Mouse (Mus musculus) ovary, postnatal 14 days (tissue): ENCODE measurements around the gene Fam110a.

ENCODE experiments used
- DNase-seq: peaks from one replicate; pipeline ENCODE4 v3.0.0; 2022; ENCODE audit warnings: low spot score

Fam110a gene

DNA sequence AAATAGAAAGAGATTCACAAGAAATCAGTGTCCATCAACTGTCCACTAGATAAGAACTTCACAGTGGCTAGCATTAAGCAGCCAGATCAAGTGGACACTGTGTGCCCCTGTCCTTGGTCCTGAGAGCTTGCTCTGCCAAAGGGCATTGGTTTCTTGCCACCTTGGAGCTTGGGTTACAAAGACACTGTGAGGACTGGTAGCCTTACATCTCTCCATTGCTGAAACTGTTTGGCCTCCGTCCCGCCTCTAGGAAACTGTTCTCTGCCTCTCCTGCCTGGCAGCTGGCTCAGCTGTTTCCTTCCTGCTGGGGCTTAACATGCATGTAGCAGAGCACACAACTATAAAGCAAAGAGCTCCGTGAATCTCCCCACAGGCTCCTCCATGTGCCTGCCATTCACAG, 42.1 kb downstream of the Fam110a start:
- peak; percentile 27 for DNase-seq

GRCm38 (mm10) chr2:151930389-151931074, 49.5 kb downstream of the Fam110a start:
- peak; percentile 84 for DNase-seq

- no peak for DNase-seq
These were observed 52.9 kb downstream of the Fam110a start for GRCm38 (mm10) chr2:151927103-151927502.

GRCm38 (mm10) chr2:151925715-151926114, 54.3 kb downstream of the Fam110a start:
- DNase-seq, result no peak

- DNase-seq, result no peak
These were observed 55.7 kb downstream of the Fam110a start for GRCm38 (mm10) chr2:151924276-151924675.

GRCm38 (mm10) chr2:151921596-151921995, 58.4 kb downstream of the Fam110a start:
- DNase-seq, result no peak

DNA sequence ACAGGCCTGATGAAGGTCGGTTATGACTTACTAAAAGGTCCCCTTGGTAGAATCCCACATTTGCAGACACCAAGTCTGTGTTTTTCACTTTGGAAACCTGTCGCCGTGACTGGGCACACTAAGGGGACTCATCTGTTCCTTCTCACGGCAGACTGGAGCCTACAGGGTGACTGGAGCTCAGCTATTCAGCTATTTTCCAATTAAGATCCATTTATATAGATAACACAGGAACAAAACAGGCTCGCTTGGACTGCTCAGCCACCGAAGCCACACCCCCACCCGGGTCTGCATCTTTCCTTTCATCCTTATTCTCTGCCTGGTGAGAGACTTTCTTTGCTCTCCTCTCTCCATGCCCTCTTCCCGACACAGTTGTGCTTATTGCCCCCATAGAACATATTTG, 59.0 kb downstream of the Fam110a start:
- DNase-seq, result no peak
